Mouse (Mus musculus) gastrocnemius, adult 18-20 months (tissue): ENCODE results near the gene Twnk. TPM values are rescaled to one million over a fixed set of nuclear protein-coding genes. Genes with fewer than 3 reads are reported as not detected.

ENCODE experiments used
- DNase-seq: peaks from one replicate; pipeline ENCODE4 v3.0.0; 2021; ENCODE audit warnings: low spot score
- total RNA-seq, 2 experiments: library from RNA; stranded (reverse); gene quantifications; 2 replicates each; pipeline ENCODE4 v1.2.3; 2021

The Twnk gene
- total RNA-seq, 2 experiments from 2014 or later = 17.8 to 20.8 TPM

DNA sequence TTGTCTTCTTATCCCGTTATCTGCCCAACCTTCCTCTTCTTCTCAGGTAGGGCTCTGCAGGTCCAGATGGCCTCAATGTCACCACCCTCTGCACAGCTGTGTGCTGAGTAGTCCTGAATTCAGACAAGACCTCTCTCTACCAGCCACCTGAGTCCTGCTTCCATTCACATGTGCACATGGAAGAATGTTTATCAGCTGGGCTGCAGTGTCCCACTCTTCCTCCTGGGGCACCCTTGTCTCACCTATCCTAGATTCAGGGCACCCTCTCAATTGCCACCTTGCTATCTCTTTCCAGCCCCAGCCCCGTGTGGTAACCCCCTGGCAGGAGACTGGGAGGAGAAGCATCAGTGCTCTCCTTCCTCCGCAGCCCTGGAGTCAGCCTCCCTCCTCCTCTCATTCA lies 3.2 kb upstream of the Twnk start:
- DNase-seq = no peak

DNA sequence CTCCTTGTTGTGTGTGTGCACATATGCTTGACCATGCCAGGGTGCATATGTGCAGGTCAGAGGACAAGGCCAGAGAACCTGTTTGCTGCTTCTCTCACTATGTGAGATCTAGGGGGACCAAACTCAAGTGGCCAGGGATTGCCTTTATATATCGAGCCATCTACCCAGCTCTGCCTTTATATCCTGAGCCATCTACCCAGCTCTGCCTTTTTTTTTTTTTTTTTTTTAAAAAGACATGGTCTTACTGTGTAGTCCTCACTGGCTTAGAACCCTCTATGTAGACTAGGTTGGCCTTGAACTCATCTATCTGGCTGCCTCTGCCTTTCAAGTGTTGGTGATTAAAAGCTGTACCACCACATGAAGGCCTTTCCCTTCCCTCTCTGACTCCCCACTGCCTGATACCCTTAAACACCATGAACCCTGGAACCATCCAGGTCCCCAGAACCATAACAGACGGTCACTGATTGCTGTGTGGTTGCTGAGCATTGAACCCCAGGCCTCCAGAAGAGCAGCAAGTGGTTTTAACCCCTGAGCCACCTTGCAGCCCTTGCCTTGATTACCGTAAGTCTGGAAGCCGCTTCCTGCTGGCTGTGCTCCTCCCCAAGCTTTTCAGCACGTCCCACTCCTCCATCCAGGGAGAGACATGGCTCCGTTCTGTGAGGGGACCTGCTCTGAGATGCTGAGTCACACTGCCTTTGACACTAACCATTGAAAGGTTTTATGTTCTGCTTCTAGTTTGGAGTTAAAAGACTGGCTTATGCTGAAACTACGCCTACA lies 1.5 kb upstream of the Twnk start:
- no peak for DNase-seq

- peak; percentile 97 for DNase-seq
Observed at GRCm38 (mm10) chr19:45005957-45006712, 672 bp downstream of the Twnk start, which contains the start of gene Mrpl43. TSS of gene Mrpl43 (minus strand) at chr19:45006442.

DNA sequence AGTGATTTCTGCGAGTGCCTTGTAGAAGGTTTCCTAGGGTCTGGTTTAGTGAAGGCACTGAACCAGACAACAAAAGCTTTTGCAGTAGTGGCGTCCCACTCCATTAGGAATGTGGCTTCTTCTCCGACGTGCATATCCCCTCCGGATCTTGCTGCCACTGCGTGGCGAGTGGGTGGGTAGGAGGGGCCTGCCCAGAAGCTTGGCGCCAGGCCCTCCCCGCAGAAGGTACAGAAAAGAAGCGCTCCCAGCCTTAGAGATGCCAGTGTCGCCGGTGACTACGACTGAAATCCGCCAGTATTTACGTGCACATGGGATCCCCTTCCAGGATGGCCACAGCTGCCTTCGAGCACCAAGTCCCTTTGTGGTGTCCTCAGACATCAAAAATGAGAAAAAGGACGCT lies 1.6 kb downstream of the Twnk start:
- DNase-seq = no peak

DNA sequence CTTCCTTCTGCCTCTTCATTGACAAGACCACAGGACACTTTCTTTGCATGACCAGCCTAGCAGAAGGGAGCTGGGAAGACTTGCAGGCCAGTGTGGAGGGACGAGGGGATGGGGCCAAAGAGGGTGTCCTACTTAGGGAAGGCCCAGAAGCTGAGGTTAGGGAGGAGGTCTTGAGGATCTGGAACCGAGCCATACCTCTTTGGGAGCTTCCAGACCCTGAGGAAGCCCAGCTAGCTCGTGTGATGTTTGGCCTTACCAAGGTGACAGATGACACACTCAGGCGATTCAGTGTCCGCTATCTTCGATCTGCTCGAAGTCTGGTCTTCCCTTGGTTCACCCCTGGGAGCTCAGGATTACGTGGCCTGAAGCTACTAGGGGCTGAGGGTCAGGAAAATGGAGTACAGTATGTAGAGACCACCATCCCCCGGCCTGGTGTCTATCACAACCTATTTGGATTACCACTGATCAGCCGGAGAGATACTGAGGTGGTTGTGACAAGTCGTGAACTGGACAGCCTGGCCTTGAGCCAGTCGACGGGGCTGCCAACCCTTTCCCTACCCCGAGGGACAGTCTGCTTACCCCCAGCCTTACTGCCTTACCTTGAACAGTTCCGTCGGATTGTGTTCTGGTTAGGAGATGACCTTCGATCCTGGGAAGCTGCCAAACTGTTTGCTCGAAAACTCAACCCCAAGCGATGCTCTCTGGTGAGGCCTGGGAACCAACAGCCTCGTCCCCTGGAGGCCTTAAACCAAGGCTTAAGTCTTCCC lies 2.1 kb downstream of the Twnk start:
- DNase-seq = no peak

- no peak for DNase-seq
Observed at GRCm38 (mm10) chr19:45010646-45011045, 5.2 kb downstream of the Twnk start.

DNA sequence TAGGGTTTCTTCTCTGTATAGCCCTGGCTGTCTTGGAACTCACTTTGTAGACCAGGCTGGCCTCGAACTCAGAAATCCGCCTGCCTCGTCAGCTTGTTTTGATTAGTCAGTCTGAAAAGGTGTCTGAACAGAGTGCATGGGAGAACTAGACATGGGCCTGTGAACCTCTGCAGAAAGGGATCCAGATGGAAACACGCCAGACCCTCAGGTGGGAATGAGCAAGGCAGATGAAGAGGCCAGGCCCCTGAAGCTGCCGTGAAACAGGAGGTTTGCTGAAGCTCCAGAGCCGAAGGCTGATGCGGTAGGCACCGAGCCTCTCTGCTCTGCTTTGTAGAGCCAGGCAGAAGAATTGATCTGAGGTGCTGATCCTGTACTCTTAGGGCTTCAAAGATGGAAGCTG lies 6.8 kb downstream of the Twnk start:
- DNase-seq = no peak

DNA sequence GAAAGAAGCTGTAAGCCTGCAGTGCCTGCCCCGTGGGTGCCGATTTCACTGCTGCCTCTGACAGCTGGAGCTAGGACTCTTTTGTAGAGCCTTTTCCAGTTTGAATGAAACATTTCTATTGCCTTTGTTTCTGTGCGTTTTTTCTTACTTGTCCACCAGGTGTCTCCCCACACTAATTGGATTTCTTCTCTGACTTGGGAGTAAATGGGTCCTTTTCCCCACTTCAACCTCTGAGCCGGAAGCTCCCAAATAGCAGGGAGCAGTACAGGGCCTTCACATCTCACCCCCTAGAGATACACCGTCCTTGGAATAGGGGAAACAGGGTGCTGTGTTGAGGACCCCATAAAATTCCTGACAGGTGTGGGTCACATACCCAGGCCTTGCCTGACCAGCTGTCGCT lies 7.2 kb downstream of the Twnk start:
- DNase-seq = no peak

DNA sequence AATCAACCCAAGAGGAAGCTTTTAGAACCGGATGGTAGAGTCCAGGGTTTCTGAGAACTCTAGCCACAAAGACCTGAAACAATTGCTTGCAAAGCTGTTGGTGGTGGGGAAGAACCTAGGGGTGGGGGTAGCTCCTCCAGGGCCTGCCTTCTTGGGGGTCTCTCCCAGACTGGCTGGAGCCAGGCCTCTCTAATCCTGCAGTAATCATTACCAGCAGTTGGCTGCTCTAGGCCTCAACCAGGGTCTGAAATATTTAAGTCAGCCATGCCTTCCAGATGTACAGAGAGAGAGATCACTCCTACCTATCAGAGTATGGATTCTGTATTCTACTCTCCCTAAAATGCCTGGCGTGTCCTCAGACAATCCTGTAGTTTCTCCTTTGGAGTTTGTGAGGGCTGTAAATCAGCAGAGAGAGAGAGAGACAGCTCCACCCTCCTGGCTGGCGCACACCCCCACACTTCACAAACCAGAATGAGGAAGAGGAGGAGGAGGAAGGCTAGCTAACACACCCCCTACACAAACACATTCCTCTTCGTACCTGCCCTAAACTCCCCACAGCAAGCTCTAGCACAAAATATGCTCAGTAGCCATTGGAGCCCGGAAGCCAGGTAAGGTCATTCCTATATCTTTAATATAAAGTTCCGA lies 8.2 kb downstream of the Twnk start:
- no peak for DNase-seq

- DNase-seq = no peak
Observed at GRCm38 (mm10) chr19:45014335-45014971, 9.0 kb downstream of the Twnk start, which contains the start of gene Lzts2. TSS of gene Lzts2 (plus strand) at chr19:45014414.

DNA sequence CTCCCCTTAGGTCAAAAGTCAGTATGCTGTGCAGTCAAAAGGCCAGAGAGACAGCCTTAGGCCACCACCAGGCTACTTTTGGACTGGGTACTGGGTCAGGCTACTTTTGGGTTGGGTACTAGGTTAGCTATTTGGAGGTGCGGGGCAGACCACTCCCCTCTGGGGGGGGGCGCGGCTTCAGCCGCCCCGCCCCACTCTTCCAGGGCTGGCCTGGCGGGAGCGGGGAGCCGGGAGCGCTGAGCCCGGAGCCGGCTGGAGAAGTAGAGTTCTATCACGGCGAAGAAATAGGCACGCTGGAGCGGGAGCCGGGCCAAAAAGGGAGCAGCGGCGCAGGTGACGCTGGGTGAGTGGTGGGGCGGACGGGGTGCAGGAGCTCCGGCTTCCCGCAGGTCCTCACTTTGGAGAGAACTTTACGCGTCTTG lies 9.5 kb downstream of the Twnk start:
- DNase-seq = peak; percentile 78

DNA sequence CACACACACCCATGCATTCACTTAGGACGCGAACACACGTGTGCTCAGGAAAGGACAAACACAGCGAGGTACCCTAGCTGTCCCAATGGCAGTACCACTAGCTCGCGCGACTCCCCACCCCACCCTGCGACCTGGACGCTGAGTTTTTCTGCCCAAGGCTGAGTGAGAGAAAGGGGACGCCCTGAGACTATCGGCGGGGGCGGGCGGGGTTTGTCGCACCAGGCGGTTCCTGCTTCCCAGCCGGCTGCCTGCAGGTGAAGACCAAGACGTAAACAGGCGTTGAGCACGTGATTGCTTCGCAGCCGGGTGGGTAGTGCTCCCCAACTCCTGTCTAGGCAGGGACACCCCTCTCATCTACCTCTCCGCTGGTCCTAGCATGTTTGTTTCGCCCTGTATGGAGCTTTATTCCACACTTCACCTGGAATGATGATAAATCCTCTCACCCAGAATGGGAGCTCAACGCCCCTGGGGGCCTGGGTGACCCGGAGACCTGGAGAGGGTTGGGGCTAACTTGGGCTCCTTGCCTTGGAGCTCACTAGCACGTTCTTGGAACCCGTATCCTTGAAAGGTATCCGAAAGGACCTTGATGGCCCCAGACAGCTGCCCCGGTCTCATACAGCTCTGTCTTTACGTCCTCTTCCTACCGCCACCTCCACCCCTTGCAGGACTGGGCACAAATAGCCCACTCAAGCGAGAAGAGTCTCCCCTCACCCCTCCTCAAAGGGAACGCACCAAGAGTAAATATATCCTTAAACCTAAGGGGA lies 10.2 kb downstream of the Twnk start:
- peak; percentile 74 for DNase-seq

DNA sequence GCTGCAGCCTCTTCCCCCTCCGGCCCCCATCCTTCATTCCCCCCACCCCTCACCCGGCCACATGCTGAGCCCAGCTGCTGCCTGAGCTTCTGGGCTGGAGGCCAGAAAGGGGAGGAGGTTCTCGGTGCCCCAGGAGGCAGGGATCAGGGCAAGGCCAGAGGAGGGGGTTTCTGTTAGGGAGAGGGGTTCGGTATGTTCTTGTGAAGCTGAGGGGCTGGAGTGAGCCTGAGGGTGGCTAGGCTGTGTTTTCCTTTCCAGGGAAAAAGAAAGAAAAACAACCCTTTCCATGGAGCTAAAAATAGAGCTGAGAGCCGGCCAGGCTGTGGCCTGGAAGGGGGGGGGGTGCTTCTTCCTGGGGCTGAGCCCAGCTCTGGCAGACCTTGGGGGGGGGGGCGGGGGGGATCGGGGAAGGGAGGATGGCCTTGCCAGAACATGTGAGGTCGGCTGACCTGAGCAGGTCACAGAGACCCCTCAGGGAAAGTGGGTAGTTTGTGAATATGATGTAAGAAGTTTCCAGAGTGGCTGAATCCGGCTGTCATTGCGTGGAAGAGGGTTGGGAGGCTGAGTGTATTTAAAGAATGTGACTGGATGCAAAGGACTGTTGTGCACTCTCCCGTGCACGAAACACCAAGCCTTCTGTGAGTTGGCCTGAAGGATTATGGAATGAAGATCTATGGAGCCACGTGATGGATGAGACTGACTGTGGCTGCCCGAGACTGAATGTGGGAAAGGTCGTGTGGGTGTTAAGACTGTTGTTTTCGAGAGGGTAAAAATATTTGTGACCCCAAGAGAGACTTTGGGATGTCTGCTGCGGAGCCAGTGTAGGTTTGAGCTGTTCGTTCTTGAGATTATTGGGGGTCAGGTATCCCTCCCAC lies 11.1 kb downstream of the Twnk start:
- DNase-seq = peak; percentile 90

- DNase-seq = peak; percentile 84
Observed at GRCm38 (mm10) chr19:45017216-45017771, 11.8 kb downstream of the Twnk start.

DNA sequence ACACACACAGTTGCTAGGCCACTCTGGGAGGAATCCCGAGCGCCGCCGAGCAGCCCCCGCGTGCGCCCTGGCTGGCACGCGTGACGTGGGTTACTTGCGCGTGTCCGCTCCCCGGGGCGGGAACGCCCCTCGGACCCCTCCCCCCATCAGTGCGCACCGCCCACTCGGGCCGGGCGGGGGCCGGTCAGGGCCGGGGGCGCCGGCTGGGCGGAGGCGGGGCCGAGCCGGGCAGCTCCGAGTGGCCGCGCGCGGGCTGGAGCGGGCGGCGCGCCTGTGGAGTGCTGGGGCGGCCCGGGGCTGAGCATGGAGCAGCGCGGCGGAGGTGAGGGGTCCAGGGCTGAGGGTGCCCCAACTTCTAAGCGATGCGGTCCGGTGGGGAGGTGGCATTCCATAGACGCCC lies 12.4 kb downstream of the Twnk start:
- DNase-seq = peak; percentile 85

DNA sequence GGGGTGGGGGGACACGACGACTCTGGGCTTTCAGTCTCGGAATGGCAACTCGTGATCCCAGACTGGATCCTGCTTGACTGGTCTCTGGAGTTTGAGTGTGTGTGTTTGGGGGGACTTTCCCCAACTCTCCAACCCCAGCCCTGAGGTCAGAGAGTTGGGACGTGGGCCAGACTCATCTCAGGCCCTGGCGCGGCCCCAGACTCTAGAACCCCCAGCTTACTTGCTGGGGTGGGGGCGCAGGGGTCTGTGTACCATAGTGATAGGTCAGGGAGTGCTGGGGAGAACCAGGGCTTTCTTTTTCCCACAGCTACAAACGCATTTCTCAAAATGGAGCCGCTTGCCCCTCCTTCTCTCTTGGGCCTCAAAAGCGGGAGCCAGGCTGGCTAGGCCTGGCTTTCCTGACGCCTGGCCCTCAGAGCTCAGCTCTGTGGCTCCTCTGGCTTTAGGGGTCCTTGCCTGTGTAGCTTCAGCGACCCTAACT lies 12.9 kb downstream of the Twnk start:
- no peak for DNase-seq

DNA sequence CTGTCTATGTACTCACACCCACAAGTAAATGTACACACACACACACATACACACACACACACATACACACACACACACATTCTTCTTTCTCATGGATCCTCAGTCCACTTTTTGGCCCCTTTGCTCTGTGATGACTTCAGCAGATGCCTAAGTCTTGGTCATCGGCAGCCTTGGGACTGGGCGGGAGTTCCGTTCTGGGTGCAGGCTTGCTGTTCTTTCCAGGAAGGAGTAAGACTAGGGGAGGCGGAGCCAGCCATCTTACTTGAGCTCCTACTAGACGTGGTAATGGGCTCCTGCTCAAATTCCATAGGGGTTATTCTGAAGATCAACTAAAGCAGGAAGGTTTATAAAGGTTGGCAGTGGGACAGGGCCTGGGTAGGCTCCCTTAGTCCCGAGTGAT lies 14.9 kb downstream of the Twnk start:
- DNase-seq = peak; percentile 73

- no peak for DNase-seq
Observed at GRCm38 (mm10) chr19:45021362-45021761, 15.9 kb downstream of the Twnk start.

- DNase-seq = no peak
Observed at GRCm38 (mm10) chr19:45023993-45024392, 18.5 kb downstream of the Twnk start.
